Mouse (Mus musculus) lung, embryonic 15.5 days (tissue): ENCODE data around the gene Zmynd15. TPM values are rescaled to one million over a fixed set of nuclear protein-coding genes. Genes with fewer than 3 reads are reported as not detected.
A peak's percentile ranks its signal among the peaks of the same experiment; 100 is the strongest.
"Not testable (repeated sequence)": the region's sequence is repeated elsewhere in the genome, so short reads cannot be mapped to it uniquely, and the experiment has no call there.

Source experiments
- ATAC-seq: fragments of 200-750 bp; cut with Nextera tagmentation; 2 replicates; pipeline ENCODE4 v1.8.0; 2017; ENCODE audit warnings: moderate number of reproducible peaks, borderline replicate concordance; ENCODE audit not compliant: low FRiP score, low TSS enrichment; ENCODE audit errors: extremely low read depth
- H3K27ac ChIP-seq: fragments of 300-500 bp; sonication (generic); 2 replicates; pipeline ENCODE4 v1.5.1; 2015; ENCODE audit warnings: moderate library complexity, mild to moderate bottlenecking, inconsistent platforms
- H3K27me3 ChIP-seq: fragments of 300-500 bp; sonication (generic); 2 replicates; pipeline ENCODE4 v1.6.1; 2015; ENCODE audit warnings: inconsistent platforms
- H3K36me3 ChIP-seq: fragments of 300-500 bp; sonication (generic); 2 replicates; pipeline ENCODE4 v1.6.1; 2015; ENCODE audit warnings: inconsistent platforms
- H3K4me1 ChIP-seq: fragments of 300-500 bp; sonication (generic); 2 replicates; pipeline ENCODE4 v1.6.1; 2015; ENCODE audit warnings: inconsistent platforms
- H3K4me2 ChIP-seq: fragments of 300-500 bp; sonication (generic); 2 replicates; pipeline ENCODE4 v1.6.1; 2015; ENCODE audit warnings: inconsistent platforms, mild to moderate bottlenecking, moderate library complexity
- H3K4me3 ChIP-seq: fragments of 300-500 bp; sonication (generic); 2 replicates; pipeline ENCODE4 v1.5.1; 2015; ENCODE audit warnings: mild to moderate bottlenecking, inconsistent platforms
- H3K9ac ChIP-seq: fragments of 300-500 bp; sonication (generic); 2 replicates; pipeline ENCODE4 v1.6.1; 2015; ENCODE audit warnings: inconsistent platforms
- H3K9me3 ChIP-seq: fragments of 300-500 bp; sonication (generic); 2 replicates; pipeline ENCODE4 v1.6.1; 2016; ENCODE audit warnings: inconsistent platforms
- WGBS: fragments of 180-500 bp; shearing (Covaris S2); methylation state at CpG from one replicate; pipeline ENCODE4 v1.1.7; 2015; 5-methylcytosine and 5-hydroxymethylcytosine counted together
- polyA plus RNA-seq: library from polyadenylated mRNA; unstranded; fragments of >200 nt; fragmentation: Nextera tagmentation; extraction: Ambion mirVana; gene quantifications from 2 replicates; pipeline ENCODE4 v1.2.1, GENCODE M21; 2015

The Zmynd15 gene
- 0.45 and 0.73 TPM in 2 replicates for polyA plus RNA-seq

GRCm38 (mm10) chr11:70458688-70459600 lies at the start of gene Zmynd15:
Gene Zmynd15, plus strand, starts transcription at chr11:70459433.
- Histone ChIP-seq H3K36me3 (no peaks in the 10 kb centered on the region), H3K9me3 (no peaks in the 10 kb centered on the region), H3K27me3 (peaks cover 20% of the 10 kb centered on the region; the same call in 1 of the 2 replicates), H3K4me2 (peak within 1 kb of the TSS; percentile 95), H3K9ac (peak within 1 kb of the TSS; percentile 65), H3K27ac (no peak within 1 kb of the TSS), H3K4me1 (peaks cover 8% of the 10 kb centered on the region), H3K4me3 (peak within 1 kb of the TSS; percentile 67)
- no peak for ATAC-seq
- WGBS, result 13% methylated on average over 32 of the region's 32 CpGs

GRCm38 (mm10) chr11:70409594-70410296 lies 49.5 kb upstream of the Zmynd15 start, which contains the start of gene Pelp1:
Gene Pelp1, minus strand, starts transcription at chr11:70410031.
- peaks cover 10% of the 10 kb centered on the region for H3K36me3 ChIP-seq
- H3K4me2 ChIP-seq, result peak within 1 kb of the TSS; percentile 76
- ATAC-seq, result peak; percentile 98
- H3K27me3 ChIP-seq, result no peaks in the 10 kb centered on the region
- peak within 1 kb of the TSS; percentile 75 for H3K4me3 ChIP-seq
- H3K9me3 ChIP-seq, result no peaks in the 10 kb centered on the region
- under 1% methylated on average over 59 of the region's 59 CpGs for WGBS
- H3K27ac ChIP-seq, result peak within 1 kb of the TSS; percentile 78
- peaks cover 22% of the 10 kb centered on the region for H3K4me1 ChIP-seq
- H3K9ac ChIP-seq, result peak within 1 kb of the TSS; percentile 93

GRCm38 (mm10) chr11:70410297-70410643 lies 49.0 kb upstream of the Zmynd15 start:
- Histone ChIP-seq H3K36me3 (peaks cover 7% of the 10 kb centered on the region), H3K4me3 (peak overlapping the region; percentile 75), H3K9ac (peak overlapping the region; percentile 93; the same call in 1 of the 2 replicates), H3K4me2 (peak overlapping the region; percentile 76), H3K9me3 (no peaks in the 10 kb centered on the region), H3K27ac (peak overlapping the region; percentile 78; the same call in 1 of the 2 replicates), H3K4me1 (peaks cover 22% of the 10 kb centered on the region), H3K27me3 (no peaks in the 10 kb centered on the region)
- WGBS, result 58% methylated on average over 6 of the region's 6 CpGs
- no peak for ATAC-seq

GRCm38 (mm10) chr11:70412591-70412990 lies 46.6 kb upstream of the Zmynd15 start:
- Histone ChIP-seq H3K27ac (no peak overlapping the region), H3K4me2 (no peak overlapping the region), H3K27me3 (no peaks in the 10 kb centered on the region), H3K9ac (no peak overlapping the region), H3K4me3 (no peak overlapping the region), H3K36me3 (0 out of 2 replicates have a peak, but pooled peaks cover 2% of the 10 kb centered on the region), H3K9me3 (no peaks in the 10 kb centered on the region), H3K4me1 (peaks cover 18% of the 10 kb centered on the region)
- WGBS, result 66% methylated on average over 5 of the region's 5 CpGs
- no peak for ATAC-seq

GRCm38 (mm10) chr11:70413961-70414360 lies 45.3 kb upstream of the Zmynd15 start:
- H3K4me3 ChIP-seq, result no peak overlapping the region
- 6% methylated on average over 3 of the region's 3 CpGs for WGBS
- ATAC-seq, result no peak

GRCm38 (mm10) chr11:70418199-70418598 lies 41.0 kb upstream of the Zmynd15 start:
- Histone ChIP-seq H3K4me2 (no peak overlapping the region), H3K27me3 (no peaks in the 10 kb centered on the region), H3K27ac (no peak overlapping the region), H3K9me3 (no peaks in the 10 kb centered on the region), H3K4me1 (no peaks in the 10 kb centered on the region), H3K36me3 (no peaks in the 10 kb centered on the region), H3K9ac (no peak overlapping the region), H3K4me3 (no peak overlapping the region)
- 58% methylated on average over 4 of the region's 4 CpGs for WGBS
- ATAC-seq, result no peak

More at GRCm38 (mm10) chr11:70413961-70414360, 45.3 kb upstream of the Zmynd15 start:
- H3K27ac ChIP-seq, result no peak overlapping the region
- H3K27me3 ChIP-seq, result no peaks in the 10 kb centered on the region
- H3K4me1 ChIP-seq, result peaks cover 6% of the 10 kb centered on the region
- no peak overlapping the region for H3K4me2 ChIP-seq
- H3K9ac ChIP-seq, result no peak overlapping the region
- no peaks in the 10 kb centered on the region for H3K9me3 ChIP-seq
- H3K36me3 ChIP-seq, result no peaks in the 10 kb centered on the region

- H3K27ac ChIP-seq, result no peak overlapping the region
- H3K36me3 ChIP-seq, result no peaks in the 10 kb centered on the region
- 22% methylated on average over 5 of the region's 5 CpGs for WGBS
- H3K4me1 ChIP-seq, result no peaks in the 10 kb centered on the region
- no peak for ATAC-seq
- no peak overlapping the region for H3K9ac ChIP-seq
- H3K9me3 ChIP-seq, result no peaks in the 10 kb centered on the region
- no peak overlapping the region for H3K4me2 ChIP-seq
- H3K4me3 ChIP-seq, result no peak overlapping the region
- H3K27me3 ChIP-seq, result no peaks in the 10 kb centered on the region
Measured at GRCm38 (mm10) chr11:70419486-70419885, 39.7 kb upstream of the Zmynd15 start.

- H3K36me3 ChIP-seq, H3K9ac ChIP-seq, H3K4me2 ChIP-seq, H3K4me1 ChIP-seq, H3K27me3 ChIP-seq, H3K27ac ChIP-seq, H3K9me3 ChIP-seq, ATAC-seq, H3K4me3 ChIP-seq: not testable (repeated sequence)
- 73% methylated on average over 6 of the region's 6 CpGs for WGBS
Measured at GRCm38 (mm10) chr11:70426598-70426997, 32.6 kb upstream of the Zmynd15 start.

- Histone ChIP-seq H3K4me2 (peak overlapping the region; percentile 91), H3K27me3 (no peaks in the 10 kb centered on the region), H3K36me3 (no peaks in the 10 kb centered on the region), H3K4me3 (peak overlapping the region; percentile 90), H3K9me3 (no peaks in the 10 kb centered on the region), H3K27ac (no peak overlapping the region), H3K9ac (0 out of 2 replicates have a peak overlapping the region, but pooled peaks have one; percentile 6), H3K4me1 (peaks cover 17% of the 10 kb centered on the region)
- ATAC-seq, result no peak
- 33% methylated on average over 5 of the region's 5 CpGs for WGBS
Measured at GRCm38 (mm10) chr11:70431574-70431973, 27.7 kb upstream of the Zmynd15 start.

- Histone ChIP-seq H3K27me3 (no peaks in the 10 kb centered on the region), H3K4me2 (peak within 1 kb of the TSS; percentile 91), H3K4me3 (peak within 1 kb of the TSS; percentile 90), H3K27ac (peak within 1 kb of the TSS; percentile 75), H3K9ac (peak within 1 kb of the TSS; percentile 87), H3K36me3 (no peaks in the 10 kb centered on the region), H3K9me3 (no peaks in the 10 kb centered on the region), H3K4me1 (peaks cover 17% of the 10 kb centered on the region)
- peak; percentile 96 for ATAC-seq
- WGBS, result 1% methylated on average over 75 of the region's 75 CpGs
Measured at GRCm38 (mm10) chr11:70432048-70432894, 27.0 kb upstream of the Zmynd15 start, which contains the start of gene Arrb2. Gene Arrb2, plus strand, starts transcription at chr11:70432635.
